In the genomic region with DNA sequence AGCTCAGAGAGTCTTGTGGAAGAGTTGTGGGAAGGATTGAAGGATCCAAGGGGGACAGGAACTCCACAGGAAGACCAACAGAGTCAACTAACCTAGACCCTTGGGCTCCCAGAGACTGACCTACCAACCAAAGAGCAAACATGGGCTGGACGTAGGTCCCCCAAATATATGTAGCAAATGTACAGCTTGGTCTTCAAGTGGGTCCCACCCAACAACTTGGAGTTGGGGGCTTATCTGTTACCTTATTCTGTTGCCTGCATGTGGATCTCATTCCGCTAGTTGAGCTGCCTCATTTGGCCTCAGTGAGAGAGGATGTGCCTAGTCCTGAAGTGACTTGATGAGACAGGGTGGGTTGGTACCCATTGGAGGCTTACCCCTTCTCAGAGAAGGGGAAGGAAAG, we compare ENCODE assay signal across 19 mouse cellular contexts.
DNase-seq lines count a peak whose midpoint lies in the region; ATAC-seq lines count a peak whose summit lies in the region.
"Had no signal": no experiment of that assay in that cellular context is flagged by ENCODE, and none has a peak within 500 bp of the region (broad histone marks: within the 10 kb centered on the region; RNA-seq: fewer than 3 reads in every experiment).

No protein-coding gene starts in this region.

- H3K27ac ChIP-seq in heart, embryonic 10.5 days: no peak overlapping the region
- no peak overlapping the region for H3K27ac ChIP-seq in heart, embryonic 12.5 days (ENCODE audit: poor library complexity, severe bottlenecking)

- no peak overlapping the region for H3K4me2 ChIP-seq in heart, embryonic 12.5 days

- H3K9ac ChIP-seq in heart, embryonic 12.5 days: no peak overlapping the region

- no peak for ATAC-seq in heart, embryonic 12.5 days (ENCODE audit: insufficient number of reproducible peaks, low FRiP score)
- ATAC-seq: activated CD4-positive, CD25-positive, alpha-beta regulatory T cell, adult 4 months; CD4-positive, CD25-positive, alpha-beta regulatory T cell, adult 4 months; Patski had no signal

- WGBS in heart, embryonic 10.5 days: 89% methylated on average over 2 of the region's 2 CpGs
- 86% methylated on average over 2 of the region's 2 CpGs for WGBS in heart, embryonic 12.5 days

- H3K36me3 ChIP-seq in heart, embryonic 10.5 days: no peaks in the 10 kb centered on the region
- H3K36me3 ChIP-seq in heart, embryonic 12.5 days: no peaks in the 10 kb centered on the region
- H3K36me3 ChIP-seq: G1E had no signal

- H3K4me3 ChIP-seq in heart, embryonic 10.5 days: no peak overlapping the region
- H3K4me3 ChIP-seq in heart, embryonic 12.5 days: no peak overlapping the region

- no peaks in the 10 kb centered on the region for H3K27me3 ChIP-seq in heart, embryonic 10.5 days (ENCODE audit: insufficient read depth, poor library complexity, severe bottlenecking)
- no peaks in the 10 kb centered on the region for H3K27me3 ChIP-seq in heart, embryonic 12.5 days (replicated peaks)
- H3K27me3 ChIP-seq: CH12.LX, Patski had no signal

- DNase-seq in heart, adult 11 months: peak; percentile 74
- DNase-seq in heart, adult 9 months (ENCODE audit: low spot score in 2 of 2): no peak
- DNase-seq in heart, embryonic 10.5 days (ENCODE audit: low spot score): peak; percentile 59
- DNase-seq: adrenal gland, adult 2 months; adrenal gland, adult 8-10 months; adrenal gland, postnatal 10 days; adrenal gland, postnatal 14 days; adrenal gland, postnatal 25 days; adrenal gland, postnatal 36 days; B cell, adult 2 months; cerebellum, adult 11 months; cerebellum, adult 11-12 months; cerebellum, adult 18-20 months had no signal

- H3K4me1 ChIP-seq in heart, embryonic 10.5 days: no peaks in the 10 kb centered on the region
- no peaks in the 10 kb centered on the region for H3K4me1 ChIP-seq in heart, embryonic 12.5 days (replicated peaks)

- no peaks in the 10 kb centered on the region for H3K9me3 ChIP-seq in heart, embryonic 10.5 days
- H3K9me3 ChIP-seq in heart, embryonic 12.5 days (replicated peaks): no peaks in the 10 kb centered on the region

Comparison
In these comparisons a context has a peak if more than half of its experiments do, and no peak if none do; other contexts are left out.
1. DNase-seq: peak in heart, adult 11 months (single experiment) and heart, embryonic 10.5 days (single experiment); none in heart, adult 9 months (0 of 2).